Mouse (Mus musculus): ENCODE data around the gene Angptl2. TPM values are rescaled to one million over a fixed set of nuclear protein-coding genes. Genes with fewer than 3 reads are reported as not detected.
A peak's percentile ranks its signal among the peaks of the same experiment; 100 is the strongest.

Gene Angptl2
- polyA plus RNA-seq, 1 experiment from 2014 or later: 11.0 TPM

DNA sequence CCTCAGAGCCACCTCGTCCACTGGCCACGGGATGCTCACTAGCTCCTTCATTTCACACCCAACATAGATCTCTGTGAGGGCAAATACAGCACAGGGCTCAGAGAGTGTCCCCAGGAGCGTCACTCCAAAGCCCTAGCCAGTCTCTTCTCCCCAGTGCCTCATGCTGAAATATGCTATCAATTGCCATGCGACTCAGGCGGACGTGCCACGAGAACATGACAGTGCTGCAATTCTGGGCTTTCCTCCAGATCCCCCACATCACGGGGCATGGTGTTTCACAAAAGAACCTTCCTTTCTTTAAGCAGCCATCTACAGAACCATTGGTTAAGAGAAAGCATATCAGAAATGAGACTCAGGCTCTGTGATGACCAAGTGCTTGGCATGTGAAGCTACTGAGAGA lies 44.9 kb downstream of the Angptl2 start:
- H3K27ac ChIP-seq: no peak overlapping the region
- peaks cover 25% of the 10 kb centered on the region for H3K36me3 ChIP-seq (ENCODE audit: poor library complexity, severe bottlenecking)
- 0 out of 2 replicates have a peak, but pooled peaks cover 3% of the 10 kb centered on the region for H3K4me1 ChIP-seq
- ATAC-seq: no peak
- H3K27me3 ChIP-seq: no peaks in the 10 kb centered on the region
- no peaks in the 10 kb centered on the region for H3K9me3 ChIP-seq (replicated peaks)
- H3K4me2 ChIP-seq: no peak overlapping the region
- no peak overlapping the region for H3K4me3 ChIP-seq
- WGBS: 78% methylated on average over 8 of the region's 8 CpGs
- H3K9ac ChIP-seq: no peak overlapping the region

GRCm38 (mm10) chr2:33261475-33261874 lies 45.6 kb downstream of the Angptl2 start:
- Histone ChIP-seq H3K36me3 (ENCODE audit: poor library complexity, severe bottlenecking) (peaks cover 19% of the 10 kb centered on the region), H3K4me3 (no peak overlapping the region), H3K4me1 (peaks cover 3% of the 10 kb centered on the region; the same call in 1 of the 2 replicates), H3K9ac (no peak overlapping the region), H3K4me2 (no peak overlapping the region), H3K27ac (no peak overlapping the region), H3K9me3 (replicated peaks) (no peaks in the 10 kb centered on the region), H3K27me3 (no peaks in the 10 kb centered on the region)
- WGBS: 93% methylated on average over 3 of the region's 3 CpGs
- ATAC-seq: no peak

DNA sequence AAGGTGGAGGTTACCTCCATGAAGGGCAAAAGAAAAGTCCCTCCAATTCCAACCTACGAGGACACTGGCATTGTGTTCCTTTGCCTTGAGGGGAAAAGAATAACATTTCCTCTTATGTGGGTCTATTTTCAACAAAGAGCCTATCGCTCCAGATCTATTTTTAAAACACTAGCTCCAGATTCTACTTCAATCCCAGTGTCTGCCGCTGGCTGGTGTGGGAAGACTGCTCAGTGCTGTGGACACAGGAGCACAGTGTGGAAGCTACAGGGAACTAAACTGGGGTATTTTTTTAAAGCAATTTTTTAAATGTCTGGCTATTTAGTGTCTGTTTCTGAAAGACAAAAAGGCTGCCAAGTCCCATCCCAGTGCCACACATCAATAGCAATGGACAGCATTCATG lies 49.9 kb downstream of the Angptl2 start:
- no peak overlapping the region for H3K4me3 ChIP-seq
- no peak overlapping the region for H3K4me2 ChIP-seq
- WGBS: 71% methylated on average over 3 of the region's 3 CpGs
- no peak overlapping the region for H3K27ac ChIP-seq
- H3K4me1 ChIP-seq: peaks cover 17% of the 10 kb centered on the region
- no peak for ATAC-seq
- H3K9ac ChIP-seq: no peak overlapping the region
- peaks cover 16% of the 10 kb centered on the region; the same call in 1 of the 2 replicates for H3K36me3 ChIP-seq (ENCODE audit: poor library complexity, severe bottlenecking)
- H3K9me3 ChIP-seq (replicated peaks): no peaks in the 10 kb centered on the region
- no peaks in the 10 kb centered on the region for H3K27me3 ChIP-seq

DNA sequence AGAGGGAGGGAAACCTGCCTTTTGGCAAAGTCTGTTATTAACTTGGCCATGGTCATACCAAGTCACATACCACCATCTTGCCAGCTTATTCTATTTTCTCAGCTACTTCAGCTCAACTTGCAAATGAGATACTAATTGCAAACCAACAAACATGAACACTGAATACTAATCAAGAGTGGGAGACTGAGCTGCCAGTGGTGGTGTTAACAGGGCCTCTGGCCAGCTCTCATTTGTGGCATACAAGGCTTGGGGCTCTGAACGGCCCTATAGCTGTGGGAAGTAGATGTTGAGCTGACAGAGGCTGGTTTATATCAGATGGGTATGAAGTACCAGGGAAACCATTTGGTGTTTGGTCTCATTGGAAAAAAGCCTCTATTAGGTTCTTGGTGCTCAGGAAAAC lies 51.2 kb downstream of the Angptl2 start:
- H3K9ac ChIP-seq: no peak overlapping the region
- no peak overlapping the region for H3K4me2 ChIP-seq
- no peaks in the 10 kb centered on the region for H3K9me3 ChIP-seq (replicated peaks)
- no peak overlapping the region for H3K4me3 ChIP-seq
- ATAC-seq: peak; percentile 65
- H3K36me3 ChIP-seq (ENCODE audit: poor library complexity, severe bottlenecking): peaks cover 17% of the 10 kb centered on the region; the same call in 1 of the 2 replicates
- peak overlapping the region; percentile 61; the same call in 1 of the 2 replicates for H3K27ac ChIP-seq
- no peaks in the 10 kb centered on the region for H3K27me3 ChIP-seq
- H3K4me1 ChIP-seq: peaks cover 22% of the 10 kb centered on the region
- 32% methylated on average over 1 of the region's 1 CpGs for WGBS

GRCm38 (mm10) chr2:33268384-33269131 lies 52.7 kb downstream of the Angptl2 start:
- 83% methylated on average over 6 of the region's 6 CpGs for WGBS
- Histone ChIP-seq H3K4me1 (peaks cover 22% of the 10 kb centered on the region), H3K4me2 (no peak overlapping the region), H3K27me3 (no peaks in the 10 kb centered on the region), H3K27ac (no peak overlapping the region), H3K9me3 (replicated peaks) (no peaks in the 10 kb centered on the region), H3K9ac (no peak overlapping the region), H3K4me3 (no peak overlapping the region), H3K36me3 (ENCODE audit: poor library complexity, severe bottlenecking) (peaks cover 29% of the 10 kb centered on the region; the same call in 1 of the 2 replicates)
- no peak for ATAC-seq

- Histone ChIP-seq H3K9me3 (replicated peaks) (no peaks in the 10 kb centered on the region), H3K27ac (no peak overlapping the region), H3K36me3 (ENCODE audit: poor library complexity, severe bottlenecking) (peaks cover 29% of the 10 kb centered on the region; the same call in 1 of the 2 replicates), H3K9ac (no peak overlapping the region), H3K4me2 (no peak overlapping the region), H3K4me3 (no peak overlapping the region), H3K4me1 (peaks cover 22% of the 10 kb centered on the region), H3K27me3 (no peaks in the 10 kb centered on the region)
- 88% methylated on average over 2 of the region's 2 CpGs for WGBS
- ATAC-seq: no peak
Observed at GRCm38 (mm10) chr2:33269132-33269493, 53.2 kb downstream of the Angptl2 start.

DNA sequence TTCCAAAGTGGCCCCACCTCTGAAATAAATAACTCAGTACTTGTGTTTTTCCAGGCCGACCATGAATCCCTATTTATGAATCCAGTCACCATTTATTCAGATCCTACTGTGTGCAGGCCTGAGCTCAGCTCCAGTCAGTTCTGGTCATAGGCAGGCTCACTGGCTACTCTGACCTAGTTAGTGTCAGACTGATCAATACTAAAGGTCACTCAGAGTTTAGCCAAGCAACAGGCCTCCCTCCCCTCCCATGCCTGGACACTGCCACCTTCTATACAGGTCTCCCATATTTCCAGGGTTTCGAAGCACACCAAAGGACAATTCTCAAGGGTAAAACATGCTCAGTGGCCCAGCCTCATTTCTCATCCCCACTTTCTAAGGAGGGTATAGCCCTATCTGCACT lies 54.7 kb downstream of the Angptl2 start:
- no peak for ATAC-seq
- H3K9ac ChIP-seq: no peak overlapping the region
- WGBS: 95% methylated on average over 2 of the region's 2 CpGs

DNA sequence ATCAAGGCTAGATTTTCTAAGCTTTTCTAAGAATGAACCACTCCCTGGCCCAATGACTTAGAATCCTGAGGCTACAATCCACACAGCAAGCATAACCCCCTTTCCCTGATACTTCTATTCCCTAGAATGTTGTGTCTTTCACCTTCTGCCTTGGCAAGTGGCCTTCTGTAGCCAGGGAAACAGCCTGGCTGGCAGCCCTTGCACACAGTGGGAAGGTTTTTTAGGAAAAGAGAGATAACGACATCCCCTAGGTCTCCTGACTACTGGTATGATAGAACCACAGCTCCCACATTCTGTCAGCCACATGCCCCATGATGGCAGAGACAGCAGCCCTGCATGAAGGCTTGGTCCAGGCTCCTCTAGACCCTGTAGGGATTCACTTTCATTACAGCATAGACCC lies 55.6 kb downstream of the Angptl2 start:
- ATAC-seq: no peak
- 40% methylated on average over 1 of the region's 1 CpGs for WGBS
- no peaks in the 10 kb centered on the region for H3K9me3 ChIP-seq (replicated peaks)

More for the DNA sequence above, 54.7 kb downstream of the Angptl2 start:
- Histone ChIP-seq H3K27me3 (no peaks in the 10 kb centered on the region), H3K36me3 (ENCODE audit: poor library complexity, severe bottlenecking) (peaks cover 34% of the 10 kb centered on the region; the same call in 1 of the 2 replicates), H3K4me2 (no peak overlapping the region), H3K27ac (no peak overlapping the region), H3K4me1 (peaks cover 21% of the 10 kb centered on the region), H3K4me3 (no peak overlapping the region), H3K9me3 (replicated peaks) (no peaks in the 10 kb centered on the region)

DNA sequence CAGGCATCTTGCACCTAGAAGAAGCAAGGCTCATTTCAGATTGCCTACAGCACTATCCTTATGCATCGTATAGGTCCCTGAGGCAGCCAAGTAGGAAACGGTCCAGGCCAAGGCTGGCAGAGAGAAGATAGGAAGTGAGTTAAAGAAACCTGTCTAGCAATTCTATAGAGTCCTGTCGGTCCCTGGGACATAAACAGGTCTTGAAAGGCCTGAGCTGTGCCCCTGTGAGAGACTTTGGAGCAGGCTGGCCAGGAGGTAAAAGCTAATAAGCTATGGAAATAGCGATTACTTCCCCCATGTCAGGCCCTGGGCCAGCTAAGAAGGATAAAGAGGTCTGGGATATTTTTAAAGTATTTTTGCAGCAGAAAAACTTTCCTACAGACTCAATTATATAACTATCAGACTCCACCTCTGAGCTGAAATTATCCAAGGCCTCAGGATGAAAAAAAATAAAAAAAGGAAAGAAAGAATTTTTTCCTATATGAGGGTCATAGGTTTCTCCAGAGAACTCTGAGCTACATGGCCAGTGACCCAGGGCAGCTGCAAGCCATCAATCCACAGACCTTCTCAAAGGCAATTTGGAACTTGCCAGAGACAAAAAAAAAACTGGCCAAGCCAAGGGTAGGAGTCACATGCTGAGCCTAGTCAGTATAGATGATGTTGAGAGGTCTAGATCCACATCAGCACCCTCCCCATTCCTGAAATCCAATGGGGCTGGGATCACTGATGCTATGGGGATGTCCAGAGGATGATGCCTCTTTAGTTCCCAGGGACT lies 57.0 kb downstream of the Angptl2 start:
- H3K9me3 ChIP-seq (replicated peaks): no peaks in the 10 kb centered on the region
- no peaks in the 10 kb centered on the region for H3K27me3 ChIP-seq
- no peak overlapping the region for H3K4me3 ChIP-seq
- H3K9ac ChIP-seq: no peak overlapping the region
- WGBS: 87% methylated on average over 4 of the region's 4 CpGs
- H3K4me1 ChIP-seq: peaks cover 6% of the 10 kb centered on the region
- peaks cover 36% of the 10 kb centered on the region; the same call in 1 of the 2 replicates for H3K36me3 ChIP-seq (ENCODE audit: poor library complexity, severe bottlenecking)
- no peak overlapping the region for H3K4me2 ChIP-seq
- no peak overlapping the region for H3K27ac ChIP-seq
- ATAC-seq: no peak

More for the DNA sequence above, 55.6 kb downstream of the Angptl2 start:
- Histone ChIP-seq H3K4me3 (no peak overlapping the region), H3K36me3 (ENCODE audit: poor library complexity, severe bottlenecking) (peaks cover 34% of the 10 kb centered on the region; the same call in 1 of the 2 replicates), H3K4me2 (no peak overlapping the region), H3K27ac (no peak overlapping the region), H3K27me3 (no peaks in the 10 kb centered on the region), H3K4me1 (peaks cover 19% of the 10 kb centered on the region), H3K9ac (no peak overlapping the region)

GRCm38 (mm10) chr2:33274719-33275490 lies 59.0 kb downstream of the Angptl2 start:
- Histone ChIP-seq H3K4me1 (peaks cover 5% of the 10 kb centered on the region), H3K27me3 (no peaks in the 10 kb centered on the region), H3K9ac (no peak overlapping the region), H3K4me2 (no peak overlapping the region), H3K9me3 (replicated peaks) (no peaks in the 10 kb centered on the region), H3K27ac (no peak overlapping the region), H3K4me3 (no peak overlapping the region), H3K36me3 (ENCODE audit: poor library complexity, severe bottlenecking) (peaks cover 28% of the 10 kb centered on the region; the same call in 1 of the 2 replicates)
- 87% methylated on average over 12 of the region's 12 CpGs for WGBS
- ATAC-seq: no peak

DNA sequence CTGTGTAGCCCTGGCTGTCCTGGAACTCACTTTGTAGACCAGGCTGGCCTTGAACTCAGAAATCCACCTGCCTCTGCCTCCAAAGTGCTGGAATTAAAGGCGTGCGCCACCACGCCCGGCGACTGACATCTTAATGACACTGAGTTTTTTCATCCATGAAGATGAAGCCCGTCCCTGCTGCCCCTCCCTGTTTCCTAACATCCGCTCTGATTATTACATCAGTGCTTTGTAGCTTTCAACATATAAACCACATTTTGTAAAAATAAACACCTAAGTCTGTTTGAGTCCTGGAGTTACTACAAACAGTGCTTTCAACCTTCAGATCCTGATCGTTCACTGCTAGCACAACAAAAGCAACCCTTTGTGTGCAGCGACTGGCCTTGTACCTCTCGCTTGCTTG lies 63.9 kb downstream of the Angptl2 start:
- no peak overlapping the region for H3K4me2 ChIP-seq
- 91% methylated on average over 10 of the region's 10 CpGs for WGBS
- no peaks in the 10 kb centered on the region for H3K27me3 ChIP-seq
- H3K9me3 ChIP-seq (replicated peaks): no peaks in the 10 kb centered on the region
- H3K36me3 ChIP-seq (ENCODE audit: poor library complexity, severe bottlenecking): peaks cover 36% of the 10 kb centered on the region
- no peak for ATAC-seq
- no peaks in the 10 kb centered on the region for H3K4me1 ChIP-seq
- H3K27ac ChIP-seq: no peak overlapping the region
- H3K9ac ChIP-seq: no peak overlapping the region
- H3K4me3 ChIP-seq: no peak overlapping the region

DNA sequence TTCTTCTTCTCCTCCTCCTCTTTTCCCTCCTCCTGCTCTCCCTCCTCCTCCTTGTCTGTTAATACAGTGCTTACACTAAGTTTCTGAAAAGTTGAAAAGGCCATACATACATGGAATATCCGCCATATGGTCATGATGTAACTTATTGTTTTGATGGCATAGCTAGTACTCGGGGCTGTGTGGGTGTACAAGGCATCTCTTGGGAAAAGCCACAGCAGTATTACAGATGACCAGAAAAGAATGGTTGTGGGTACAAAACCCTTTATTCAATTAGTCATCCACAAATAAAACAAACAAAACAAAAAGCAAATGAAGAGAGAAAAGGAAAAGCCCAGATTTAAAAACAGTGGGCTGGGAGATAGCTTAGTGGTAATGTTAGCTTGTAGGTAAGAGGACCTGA lies 64.7 kb downstream of the Angptl2 start:
- Histone ChIP-seq H3K4me1 (peaks cover 1% of the 10 kb centered on the region; the same call in 1 of the 2 replicates), H3K9me3 (replicated peaks) (no peaks in the 10 kb centered on the region), H3K27me3 (no peaks in the 10 kb centered on the region), H3K27ac (no peak overlapping the region), H3K4me3 (no peak overlapping the region), H3K9ac (no peak overlapping the region), H3K36me3 (ENCODE audit: poor library complexity, severe bottlenecking) (peaks cover 33% of the 10 kb centered on the region), H3K4me2 (no peak overlapping the region)
- WGBS: 88% methylated on average over 2 of the region's 2 CpGs
- ATAC-seq: no peak

Measured in forebrain, embryonic 13.5 days (tissue).